Mouse (Mus musculus): Measurements from ENCODE around the gene Cdh18.

DNA sequence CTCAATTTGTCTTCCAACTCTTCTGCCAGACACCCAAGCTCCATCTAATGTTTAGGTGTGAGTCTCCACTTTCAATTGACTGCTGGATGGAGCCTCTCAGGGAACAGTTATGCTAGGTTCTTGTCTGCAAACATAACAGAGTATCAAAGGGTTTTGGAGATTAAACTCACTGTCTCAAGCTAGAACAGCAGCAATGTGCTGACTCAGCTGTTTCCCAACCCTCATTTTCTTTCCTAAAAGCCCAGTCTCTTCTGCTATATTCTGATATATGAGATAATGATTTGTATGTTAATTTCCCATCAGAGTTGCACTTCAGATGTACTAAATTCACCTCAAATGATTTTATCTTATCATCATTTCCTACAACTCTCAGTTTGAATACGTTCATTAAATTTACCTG is 398.4 kb downstream of the Cdh18 start:
- TF ChIP-seq CTCF (IDR thresholded peaks at IDR 0.05; ENCODE audit: control insufficient read depth, insufficient read depth, low read length) (no peak), POLR2A (IDR thresholded peaks at IDR 0.05; ENCODE audit: borderline replicate concordance, control insufficient read depth, low read depth, low read length) (no peak)
